Mouse (Mus musculus) stomach, postnatal 0 days (tissue): ENCODE data around the gene Adm. TPM values are rescaled to one million over a fixed set of nuclear protein-coding genes. Genes with fewer than 3 reads are reported as not detected.
A peak's percentile ranks its signal among the peaks of the same experiment; 100 is the strongest.

ENCODE experiments used
- ATAC-seq: fragments of 200-750 bp; cut with Nextera tagmentation; 2 replicates; pipeline ENCODE4 v1.8.0; 2017; ENCODE audit not compliant: low FRiP score, low TSS enrichment
- DNase-seq: peaks from one replicate; pipeline ENCODE4 v3.0.0-alpha.2; 2016; ENCODE audit warnings: low spot score
- H3K27ac ChIP-seq: fragments of 300-500 bp; sonication (generic); replicated peaks from 2 replicates; pipeline ENCODE4 v1.5.1; 2014; ENCODE audit warnings: mild to moderate bottlenecking, control low read depth
- H3K27me3 ChIP-seq: fragments of 300-500 bp; sonication (generic); 2 replicates; pipeline ENCODE4 v1.6.1; 2014; ENCODE audit warnings: low read length; ENCODE audit not compliant: control insufficient read depth, insufficient read depth
- H3K36me3 ChIP-seq: fragments of 300-500 bp; sonication (generic); 2 replicates; pipeline ENCODE4 v1.6.1; 2014; ENCODE audit warnings: low read length, mixed read lengths; ENCODE audit not compliant: control insufficient read depth, insufficient read depth
- H3K4me1 ChIP-seq: fragments of 300-500 bp; sonication (generic); replicated peaks from 2 replicates; pipeline ENCODE4 v1.6.1; 2014; ENCODE audit warnings: antibody characterized with exemption; ENCODE audit not compliant: control insufficient read depth, insufficient read depth
- H3K4me2 ChIP-seq: fragments of 300-500 bp; sonication (generic); replicated peaks from 2 replicates; pipeline ENCODE4 v1.6.1; 2014; ENCODE audit warnings: low read depth, mild to moderate bottlenecking, control low read depth, moderate library complexity
- H3K4me3 ChIP-seq: fragments of 300-500 bp; sonication (generic); 2 replicates; pipeline ENCODE4 v1.5.1; 2014; ENCODE audit warnings: low read depth, low read length, control low read depth
- H3K9ac ChIP-seq: fragments of 300-500 bp; sonication (generic); 2 replicates; pipeline ENCODE4 v1.6.1; 2014; ENCODE audit warnings: mild to moderate bottlenecking, low read length, control low read depth, mixed read lengths
- H3K9me3 ChIP-seq: fragments of 300-500 bp; sonication (generic); 2 replicates; pipeline ENCODE4 v1.6.1; 2016; ENCODE audit warnings: low read length; ENCODE audit not compliant: control insufficient read depth
- CTCF ChIP-seq: IDR thresholded peaks from 2 replicates; pipeline ENCODE4 v1.5.1; 2016; ENCODE audit warnings: antibody characterized with exemption, low read depth, mild to moderate bottlenecking, moderate library complexity
- EP300 ChIP-seq: optimal IDR thresholded peaks from 2 replicates; pipeline ENCODE3; 2016; ENCODE audit warnings: antibody characterized with exemption
- WGBS: fragments of 180-500 bp; shearing (Covaris S2); extraction: QIAGEN DNeasy Blood & Tissue Kit; methylation state at CpG from one replicate; pipeline ENCODE4 v1.1.7; 2014; 5-methylcytosine and 5-hydroxymethylcytosine counted together
- polyA plus RNA-seq: library from polyadenylated mRNA; unstranded; fragments of >200 nt; fragmentation: Nextera tagmentation; extraction: Ambion mirVana; gene quantifications from 2 replicates; pipeline ENCODE4 v1.2.1, GENCODE M21; 2015

The Adm gene
- polyA plus RNA-seq, 1 experiment from 2014 or later: 4.6 TPM

DNA sequence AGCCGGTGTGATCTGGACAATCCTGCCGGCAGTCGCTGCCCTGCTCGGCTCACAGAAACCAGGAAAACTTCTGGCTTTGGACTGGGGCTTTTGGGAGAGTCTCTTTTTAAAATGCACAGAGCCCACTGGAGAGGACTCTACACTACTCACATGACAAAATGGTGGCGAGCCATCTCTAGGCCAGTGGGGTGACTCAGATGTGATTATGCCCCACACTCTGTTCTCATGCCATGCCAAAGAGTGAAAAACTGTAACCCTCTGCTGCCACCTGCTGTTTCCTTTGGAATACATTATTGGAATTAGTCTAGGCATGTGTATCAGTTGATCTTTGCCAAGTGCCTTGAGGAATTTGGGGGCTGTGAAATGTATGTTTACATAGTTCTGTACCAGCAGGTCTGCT is 17.9 kb downstream of the Adm start:
- 71% methylated on average over 5 of the region's 5 CpGs for WGBS
- Histone ChIP-seq H3K27ac (no peak overlapping the region), H3K4me3 (no peak overlapping the region), H3K4me1 (no peaks in the 10 kb centered on the region; the same call in 1 of the 2 replicates), H3K4me2 (no peak overlapping the region), H3K9me3 (no peaks in the 10 kb centered on the region), H3K36me3 (no peaks in the 10 kb centered on the region), H3K27me3 (no peaks in the 10 kb centered on the region), H3K9ac (no peak overlapping the region)
- no peak for TF ChIP-seq EP300
- peak; percentile 85 for TF ChIP-seq CTCF
- DNase-seq: peak; percentile 69
- ATAC-seq: peak; percentile 57

DNA sequence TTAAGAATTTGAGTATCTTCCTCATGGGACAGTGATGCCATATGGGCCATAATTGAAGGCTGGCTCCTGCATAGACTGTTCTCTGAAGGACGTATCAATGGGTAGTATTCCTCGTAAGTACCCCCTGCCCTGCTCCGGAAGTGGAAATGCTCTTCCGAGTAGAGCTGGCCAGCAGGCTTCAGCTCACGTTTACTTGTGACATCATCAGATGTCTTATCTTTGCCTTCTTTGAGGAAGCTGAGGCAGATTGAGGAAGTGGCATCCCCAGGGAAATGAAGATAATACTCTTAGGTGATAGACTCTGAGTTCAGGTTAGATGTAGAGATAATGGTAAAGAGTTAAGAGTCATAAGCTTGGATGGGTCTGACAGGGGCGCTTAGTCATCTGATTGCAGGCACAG is 18.4 kb downstream of the Adm start:
- DNase-seq (no peak), ATAC-seq (no peak)
- Histone ChIP-seq H3K27ac (no peak overlapping the region), H3K4me2 (no peak overlapping the region), H3K9ac (no peak overlapping the region), H3K4me1 (no peaks in the 10 kb centered on the region; the same call in 1 of the 2 replicates), H3K9me3 (no peaks in the 10 kb centered on the region), H3K4me3 (no peak overlapping the region), H3K36me3 (no peaks in the 10 kb centered on the region), H3K27me3 (no peaks in the 10 kb centered on the region)
- WGBS: 84% methylated on average over 6 of the region's 6 CpGs
- TF ChIP-seq EP300: no peak
- TF ChIP-seq CTCF: no peak

DNA sequence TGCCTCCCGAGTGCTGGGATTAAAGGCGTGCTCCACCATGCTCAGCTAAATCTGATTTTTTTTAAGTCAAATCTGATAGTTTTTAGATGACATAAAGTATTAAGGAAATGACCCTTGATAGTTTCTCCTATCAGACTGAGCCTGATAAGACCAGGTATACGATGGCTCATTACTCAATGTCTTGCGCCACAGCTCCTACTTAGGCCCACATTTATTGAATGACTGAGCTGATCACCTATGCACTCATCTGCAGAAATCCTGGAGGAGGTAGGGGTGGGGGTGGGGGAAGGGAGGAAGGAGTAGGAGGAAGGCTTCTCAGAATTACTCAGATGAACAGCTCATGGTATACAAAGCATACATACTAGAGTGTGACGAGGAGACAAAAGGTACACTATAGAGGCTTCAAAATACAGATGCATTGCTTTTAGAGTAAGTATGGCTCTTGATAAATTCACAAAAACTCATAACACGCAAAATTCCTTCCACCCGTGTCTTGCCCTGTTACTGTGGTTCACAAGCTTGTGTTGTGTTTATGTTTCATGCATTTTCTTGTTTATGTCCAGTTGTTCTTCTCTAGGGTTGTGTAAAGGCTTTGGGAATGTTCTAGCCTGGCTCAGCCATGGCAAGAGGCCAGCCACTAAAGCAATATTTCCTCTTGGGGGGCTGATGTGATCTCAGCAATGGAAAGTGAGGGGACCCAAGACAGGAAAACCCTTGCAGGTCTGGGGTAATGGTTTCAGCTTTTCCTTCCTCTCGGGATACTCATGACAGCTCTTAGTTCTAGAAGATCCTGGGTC is 19.3 kb downstream of the Adm start:
- H3K9ac ChIP-seq: no peak overlapping the region
- no peak for TF ChIP-seq EP300
- no peak for TF ChIP-seq CTCF
- DNase-seq (no peak), ATAC-seq (no peak)
- H3K4me3 ChIP-seq: peak overlapping the region; percentile 17; the same call in 1 of the 2 replicates
- 75% methylated on average over 8 of the region's 8 CpGs for WGBS
- peak overlapping the region; percentile 92 for H3K27ac ChIP-seq
- no peaks in the 10 kb centered on the region for H3K36me3 ChIP-seq
- peak overlapping the region; percentile 42 for H3K4me2 ChIP-seq
- no peaks in the 10 kb centered on the region for H3K9me3 ChIP-seq
- H3K4me1 ChIP-seq: no peaks in the 10 kb centered on the region; the same call in 1 of the 2 replicates
- H3K27me3 ChIP-seq: no peaks in the 10 kb centered on the region

DNA sequence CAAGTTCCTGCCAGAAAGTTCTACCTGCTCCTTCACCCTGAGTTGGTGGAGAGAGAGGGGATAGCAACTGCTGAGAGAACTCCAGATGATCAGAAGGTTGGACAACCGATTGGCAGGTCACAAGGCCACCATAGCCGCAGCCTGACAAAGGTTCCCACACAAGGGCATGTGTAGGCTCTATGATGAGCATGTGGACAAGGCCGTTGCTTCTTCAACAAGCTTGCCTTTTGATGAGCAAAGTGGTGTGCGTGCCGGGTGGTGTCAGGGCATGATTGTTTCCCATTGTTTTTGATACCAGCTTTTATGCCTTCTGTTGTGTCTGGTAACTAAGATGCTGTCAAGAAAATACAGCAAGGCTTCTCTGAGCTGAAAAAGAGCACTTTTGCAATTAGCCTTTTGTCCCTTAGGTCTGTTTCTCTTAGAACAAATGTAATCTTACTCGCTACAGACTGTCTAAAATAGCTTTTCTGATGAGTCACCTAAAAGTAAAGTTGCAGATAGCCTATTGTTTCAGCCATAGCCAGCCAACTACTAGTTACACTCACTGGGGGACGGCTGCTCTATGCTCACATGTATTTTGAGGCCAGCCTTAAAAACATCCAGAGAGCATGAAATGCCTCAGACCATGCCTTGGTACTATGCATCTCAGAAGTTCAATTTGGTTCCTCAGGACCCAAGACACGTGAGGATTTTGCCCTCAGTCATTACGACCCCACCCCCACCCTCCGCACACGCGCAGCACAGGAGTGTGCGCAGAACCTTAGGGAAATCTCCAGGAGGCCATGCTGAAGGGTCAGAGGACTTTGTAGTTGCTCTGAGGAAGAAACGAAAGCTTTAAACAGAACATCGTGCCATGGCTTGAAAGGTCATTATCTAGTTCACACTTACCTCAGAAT is 20.3 kb downstream of the Adm start:
- H3K36me3 ChIP-seq: no peaks in the 10 kb centered on the region
- no peaks in the 10 kb centered on the region for H3K27me3 ChIP-seq
- peak overlapping the region; percentile 92 for H3K27ac ChIP-seq
- TF ChIP-seq CTCF (no peak), EP300 (no peak)
- DNase-seq: peak; percentile 62
- ATAC-seq: peak; percentile 53
- 0 out of 2 replicates have a peak overlapping the region, but pooled peaks have one; percentile 19 for H3K9ac ChIP-seq
- H3K4me1 ChIP-seq: no peaks in the 10 kb centered on the region; the same call in 1 of the 2 replicates
- no peaks in the 10 kb centered on the region for H3K9me3 ChIP-seq
- WGBS: 60% methylated on average over 15 of the region's 15 CpGs
- H3K4me3 ChIP-seq: peak overlapping the region; percentile 17
- peak overlapping the region; percentile 42 for H3K4me2 ChIP-seq

GRCm38 (mm10) chr7:110648455-110649085 is 21.1 kb downstream of the Adm start:
- peak; percentile 88 for ATAC-seq
- peak overlapping the region; percentile 42 for H3K4me2 ChIP-seq

More at GRCm38 (mm10) chr7:110648455-110649085, 21.1 kb downstream of the Adm start:
- H3K4me1 ChIP-seq: no peaks in the 10 kb centered on the region; the same call in 1 of the 2 replicates
- 34% methylated on average over 12 of the region's 13 CpGs for WGBS
- H3K27ac ChIP-seq: peak overlapping the region; percentile 92
- H3K9me3 ChIP-seq: no peaks in the 10 kb centered on the region
- peak; percentile 87 for DNase-seq
- H3K27me3 ChIP-seq: no peaks in the 10 kb centered on the region
- H3K9ac ChIP-seq: 0 out of 2 replicates have a peak overlapping the region, but pooled peaks have one; percentile 13
- no peak for TF ChIP-seq CTCF
- TF ChIP-seq EP300: no peak
- H3K36me3 ChIP-seq: no peaks in the 10 kb centered on the region
- H3K4me3 ChIP-seq: peak overlapping the region; percentile 20; the same call in 1 of the 2 replicates
